Mouse (Mus musculus): ENCODE results near the gene Adm2. TPM values are rescaled to one million over a fixed set of nuclear protein-coding genes. Genes with fewer than 3 reads are reported as not detected.
A peak's percentile ranks its signal among the peaks of the same experiment; 100 is the strongest.

The Adm2 gene
- total RNA-seq, 2 experiments from 2014 or later, result not detected

DNA sequence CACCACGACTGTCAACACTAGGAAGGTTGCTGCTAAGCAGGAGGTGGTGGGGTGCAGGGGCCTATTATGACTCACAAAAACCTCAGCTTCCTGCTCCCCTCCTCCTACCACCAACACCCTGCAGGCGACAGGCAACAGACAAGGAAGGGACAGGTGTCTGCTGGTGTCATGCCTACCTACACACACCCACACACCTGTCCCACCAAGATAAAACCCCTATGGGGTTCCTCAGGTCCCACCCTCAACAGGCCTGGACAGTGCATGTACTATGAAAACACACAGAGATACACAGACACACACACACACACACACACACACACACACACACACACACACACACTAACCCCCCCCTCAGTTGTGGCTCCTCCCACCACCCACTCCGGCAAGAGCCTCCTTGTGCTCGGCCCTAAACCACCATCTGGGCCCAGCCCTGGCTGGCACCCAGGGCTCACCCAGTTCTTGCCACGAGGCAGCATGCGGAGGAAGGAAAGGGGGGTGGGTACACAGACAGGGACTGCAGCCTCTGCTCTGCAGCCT lies 12.5 kb upstream of the Adm2 start:
- peak; percentile 71 to 83 for DNase-seq (ENCODE audit: low spot score in 2 of 2)

DNA sequence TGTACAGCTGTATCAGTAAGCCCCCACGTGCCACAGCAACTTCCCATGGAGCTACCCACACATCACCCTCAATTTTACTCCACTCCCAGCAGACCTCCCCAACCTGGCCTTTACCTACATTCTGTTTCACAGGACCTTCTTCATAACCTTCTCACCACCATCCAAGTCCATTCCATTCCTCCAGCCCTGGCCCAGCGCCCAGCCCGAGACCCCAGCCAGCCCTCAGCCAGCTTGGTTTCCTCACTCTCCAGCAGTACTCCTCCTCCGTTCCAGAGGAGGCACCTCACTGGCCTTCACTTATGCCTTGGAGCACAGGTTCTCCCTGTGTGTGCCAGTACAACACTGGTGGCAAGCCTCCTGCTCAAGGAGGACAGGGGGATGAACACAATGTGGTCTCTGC lies 9.2 kb upstream of the Adm2 start:
- no peak for DNase-seq (ENCODE audit: low spot score in 2 of 2)

DNA sequence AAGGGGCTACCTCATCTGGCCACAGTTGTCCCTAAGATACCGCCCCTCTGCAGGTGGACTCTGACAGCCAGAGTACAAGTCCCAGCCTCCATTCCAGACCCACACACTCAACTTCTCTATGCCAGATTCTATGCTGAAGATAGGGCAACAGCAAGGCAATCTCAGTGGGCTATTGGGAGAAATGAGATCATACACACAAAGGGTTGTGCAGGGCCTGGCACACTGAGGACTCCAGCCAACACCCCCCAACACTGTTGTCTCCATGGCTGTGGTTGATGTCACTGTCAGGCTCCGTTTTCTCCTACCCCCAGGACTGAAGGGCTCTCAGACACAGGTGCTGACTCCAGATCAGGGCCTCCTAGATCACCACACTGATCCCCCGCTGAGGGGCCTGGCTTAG lies 8.4 kb upstream of the Adm2 start:
- DNase-seq (ENCODE audit: low spot score in 2 of 2), result no peak

DNA sequence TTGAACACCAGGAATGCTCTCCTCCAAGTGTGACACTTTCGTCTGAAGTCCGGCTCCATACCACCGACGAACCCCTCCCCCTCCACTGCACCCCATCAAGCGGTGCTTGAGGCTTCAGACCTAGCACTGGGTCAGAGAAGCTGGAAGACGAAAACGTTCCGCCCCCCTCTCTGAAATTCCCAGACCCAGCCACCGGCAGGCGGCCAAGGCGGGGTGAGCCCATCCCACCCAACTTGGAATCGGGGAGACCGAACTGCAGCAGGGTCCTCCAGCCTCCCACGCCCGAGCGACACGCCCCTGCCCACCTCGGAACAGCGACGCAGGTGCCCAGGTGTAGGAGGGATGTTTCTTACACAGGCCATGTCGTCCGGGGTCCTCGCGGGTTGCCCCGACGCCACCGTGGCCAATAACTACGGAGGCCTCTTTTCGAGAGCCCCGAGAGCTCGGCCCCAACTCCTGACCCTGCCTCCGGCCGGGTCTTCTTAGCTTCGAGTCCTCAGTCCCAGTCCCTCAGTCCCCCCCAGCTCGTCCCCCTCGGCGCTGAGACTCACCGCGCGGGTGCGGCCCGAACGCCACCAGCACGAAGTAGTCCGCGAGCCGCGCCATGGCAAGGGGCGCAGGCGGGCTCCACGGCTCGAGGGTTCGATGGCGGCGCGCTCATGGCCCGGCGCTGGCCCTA lies 7.9 kb upstream of the Adm2 start:
- no peak for DNase-seq (ENCODE audit: low spot score in 2 of 2)

DNA sequence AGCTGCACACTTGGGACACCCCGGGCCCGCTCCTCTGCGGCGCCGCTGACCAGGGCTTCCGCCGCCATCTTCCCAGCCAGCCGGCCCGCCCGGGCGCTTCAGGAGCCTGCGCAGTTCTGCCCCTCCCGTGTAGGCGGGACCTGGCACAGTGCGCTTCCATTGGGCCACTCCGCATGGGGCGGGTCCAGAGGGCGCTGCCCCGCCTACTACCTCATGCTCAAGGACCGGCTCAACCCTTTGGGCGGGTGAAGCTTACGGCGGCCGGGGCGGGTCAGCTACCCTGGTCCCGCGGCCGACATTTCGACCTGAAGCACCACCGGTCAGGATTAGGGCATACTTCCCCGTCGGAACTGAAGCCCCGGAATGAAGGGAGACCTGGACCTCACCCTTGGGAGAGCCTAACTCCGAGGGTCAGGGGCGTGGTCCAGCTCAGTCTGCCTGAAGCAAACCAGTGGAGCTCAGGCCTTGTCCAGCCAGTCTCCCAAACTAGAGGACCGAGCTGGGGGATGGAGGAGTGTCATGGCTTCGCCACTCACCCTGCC lies 7.3 kb upstream of the Adm2 start, which contains the start of gene Sbf1:
Gene Sbf1 (minus strand): TSS at position 122 of the 542 bp plus-strand sequence.
- peak; percentile 97 to 98 for DNase-seq (ENCODE audit: low spot score in 2 of 2)

DNA sequence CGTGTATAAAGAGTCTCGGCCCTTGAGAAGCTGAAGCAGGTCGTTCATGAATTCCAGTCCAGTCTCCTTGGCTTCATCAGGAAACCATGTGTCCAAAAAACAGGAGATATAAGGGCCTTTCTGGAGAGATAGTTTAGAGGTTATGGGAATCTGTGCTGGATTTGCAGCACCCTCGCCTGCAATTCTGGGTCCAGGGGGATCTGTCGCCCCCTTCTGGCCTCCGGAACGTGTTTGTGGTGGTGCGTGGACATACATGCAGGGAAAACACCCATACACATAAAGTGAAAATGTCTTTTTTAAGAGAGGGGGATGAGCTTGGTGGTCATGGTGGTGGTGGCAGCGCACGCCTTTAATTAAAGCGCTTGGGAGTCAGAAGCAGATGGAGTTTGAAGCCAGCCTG lies 6.4 kb upstream of the Adm2 start:
- no peak for DNase-seq (ENCODE audit: low spot score in 2 of 2)

DNA sequence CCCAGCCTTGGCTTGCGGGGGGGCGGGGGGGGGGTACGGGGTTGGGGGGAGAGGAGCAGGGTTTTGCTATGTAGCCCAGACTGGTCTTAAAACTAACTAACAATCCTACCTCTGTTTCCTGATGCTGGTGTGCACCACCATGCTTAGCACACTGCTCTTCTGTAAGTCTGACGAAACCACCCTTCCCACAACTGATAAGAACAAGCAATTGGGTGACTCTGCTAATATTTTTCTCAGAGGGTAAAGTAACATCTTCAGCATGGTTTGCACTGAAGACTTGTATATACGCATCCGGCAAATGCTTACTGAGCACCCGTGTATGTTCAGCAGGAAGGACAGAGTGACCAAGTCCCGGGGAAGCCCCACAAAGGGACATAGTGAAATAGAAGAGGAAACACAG lies 1.3 kb upstream of the Adm2 start:
- DNase-seq (ENCODE audit: low spot score in 2 of 2), result no peak

DNA sequence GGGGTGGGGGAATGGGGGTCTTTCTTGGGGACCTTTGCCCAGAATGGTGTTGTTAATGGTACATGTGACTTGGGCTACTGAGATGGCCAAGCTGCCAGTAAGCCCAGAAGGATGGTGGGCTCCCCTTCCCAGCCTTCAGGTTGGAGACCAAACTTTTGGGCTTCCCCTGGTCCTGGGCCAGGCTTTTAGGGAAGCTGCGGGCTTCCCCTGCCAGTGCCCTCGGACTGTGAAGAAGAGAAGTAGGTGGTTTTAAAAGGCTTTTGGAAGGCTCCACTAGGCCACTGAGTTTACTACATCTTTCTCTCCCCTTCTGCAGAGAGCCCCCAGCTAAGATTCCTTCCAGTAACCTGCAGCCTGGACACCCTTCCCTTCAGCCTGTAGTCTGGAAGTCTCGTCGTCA lies 1.1 kb downstream of the Adm2 start:
- no peak for DNase-seq (ENCODE audit: low spot score in 2 of 2)

DNA sequence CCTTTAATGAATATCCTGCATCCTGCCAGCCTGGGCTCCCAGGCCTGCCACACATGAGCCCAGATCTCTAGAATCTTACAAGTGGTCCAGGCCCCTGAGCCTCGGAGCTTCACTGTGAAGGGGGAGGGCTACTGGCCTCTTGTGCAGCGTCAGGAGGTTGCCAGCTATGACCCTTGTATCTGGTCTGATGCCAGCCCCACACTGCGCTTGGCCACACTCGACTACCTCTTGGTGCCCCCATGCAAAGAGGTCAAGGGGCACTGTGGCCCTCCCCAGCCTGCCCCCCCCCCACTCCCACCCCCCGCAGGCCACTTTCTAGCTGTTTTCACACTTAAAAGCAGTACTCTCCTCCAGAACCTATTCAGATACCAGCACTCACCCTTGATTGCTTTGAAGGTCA lies 3.9 kb downstream of the Adm2 start:
- no peak for DNase-seq (ENCODE audit: low spot score in 2 of 2)

DNA sequence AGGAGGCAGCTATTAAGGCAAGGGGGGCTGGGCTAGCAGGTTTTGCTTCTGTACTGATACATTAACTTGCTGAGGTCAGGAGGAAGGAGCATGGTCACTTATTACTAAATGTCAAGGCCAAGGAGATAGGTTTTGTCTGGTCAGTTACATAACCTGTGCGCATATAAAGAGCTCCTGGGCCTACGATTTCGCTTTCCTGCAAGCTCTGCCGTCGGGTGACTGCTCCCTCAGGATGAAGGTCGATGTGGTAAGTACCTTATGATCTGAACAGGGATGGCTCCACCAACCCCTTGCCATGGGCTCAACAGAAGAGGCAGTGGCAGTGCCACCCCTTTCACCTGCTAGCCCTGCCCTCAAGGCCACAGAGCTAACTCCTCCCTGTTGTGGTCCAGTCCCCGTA lies 11.8 kb downstream of the Adm2 start, which contains the start of gene Miox:
Gene Miox (plus strand): TSS at position 128 of the 400 bp plus-strand sequence.
- DNase-seq (ENCODE audit: low spot score in 2 of 2), result no peak

DNA sequence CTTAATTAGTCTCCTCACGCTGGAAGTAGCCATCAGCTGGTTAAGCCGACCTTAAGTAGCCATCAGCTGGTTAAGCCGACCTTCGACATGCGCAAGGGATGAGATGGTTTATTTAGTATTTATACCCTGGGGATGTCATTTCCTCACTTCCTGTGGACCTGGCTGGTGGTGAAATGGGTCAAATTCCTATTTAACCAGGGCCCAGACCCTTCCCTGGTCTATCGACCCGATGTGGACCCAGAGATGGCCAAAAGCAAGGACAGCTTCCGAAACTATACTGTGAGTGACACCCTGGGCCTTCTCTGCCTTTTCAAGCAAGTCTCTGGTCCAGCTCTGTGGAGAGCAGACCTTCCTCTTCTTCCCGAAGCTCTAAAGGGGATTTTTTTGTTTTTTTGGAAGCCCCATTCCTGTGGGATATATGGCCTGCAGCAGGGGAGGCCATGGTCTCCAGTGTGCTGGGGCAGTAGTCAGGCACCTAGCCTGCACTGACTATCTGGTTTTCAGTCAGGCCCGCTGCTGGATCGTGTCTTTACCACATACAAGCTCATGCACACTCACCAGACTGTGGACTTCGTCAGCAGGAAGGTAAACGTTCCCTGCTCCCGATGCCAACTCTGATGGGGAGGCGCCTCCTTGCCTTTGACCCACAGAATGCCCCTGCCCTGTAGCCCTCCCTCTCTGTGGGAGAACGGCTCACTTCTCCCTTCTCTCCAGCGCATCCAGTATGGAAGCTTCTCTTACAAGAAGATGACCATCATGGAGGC lies 12.4 kb downstream of the Adm2 start:
- no peak for DNase-seq (ENCODE audit: low spot score in 2 of 2)

DNA sequence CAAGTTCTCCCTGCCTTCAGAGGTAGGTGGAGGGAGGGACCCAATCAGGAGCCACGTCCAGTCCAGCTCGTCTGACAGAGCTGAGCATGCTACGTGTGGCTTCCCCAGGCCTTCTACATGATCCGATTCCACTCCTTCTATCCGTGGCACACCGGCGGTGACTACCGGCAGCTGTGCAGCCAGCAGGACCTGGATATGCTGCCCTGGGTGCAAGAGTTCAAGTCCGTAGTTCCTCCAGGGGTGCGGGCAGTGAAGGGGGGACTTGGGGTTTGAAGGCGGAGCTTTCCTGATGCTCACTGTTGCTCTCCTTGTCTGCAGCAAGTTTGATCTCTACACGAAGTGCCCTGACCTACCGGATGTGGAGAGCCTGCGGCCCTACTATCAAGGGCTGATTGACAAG lies 13.9 kb downstream of the Adm2 start:
- DNase-seq (ENCODE audit: low spot score in 2 of 2), result no peak

DNA sequence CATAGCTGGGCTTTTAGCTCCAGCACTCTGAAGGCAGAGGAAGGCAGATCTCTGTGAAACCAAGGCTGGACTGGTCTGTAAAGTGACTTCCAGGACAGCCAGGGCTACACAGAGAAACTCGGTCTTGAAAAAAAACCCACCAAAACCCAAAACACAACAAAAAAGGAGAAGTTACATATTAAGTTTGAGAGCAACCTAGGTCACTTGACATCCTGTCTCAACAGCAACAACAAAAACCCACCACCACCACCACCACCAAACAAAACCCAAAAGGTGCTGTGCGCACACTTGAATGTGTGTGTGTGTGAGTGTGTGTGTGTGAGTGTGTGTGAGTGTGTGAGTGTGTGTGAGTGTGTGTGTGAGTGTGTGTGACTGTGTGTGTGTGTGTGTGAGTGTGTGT lies 17.2 kb downstream of the Adm2 start:
- no peak for DNase-seq (ENCODE audit: low spot score in 2 of 2)

DNA sequence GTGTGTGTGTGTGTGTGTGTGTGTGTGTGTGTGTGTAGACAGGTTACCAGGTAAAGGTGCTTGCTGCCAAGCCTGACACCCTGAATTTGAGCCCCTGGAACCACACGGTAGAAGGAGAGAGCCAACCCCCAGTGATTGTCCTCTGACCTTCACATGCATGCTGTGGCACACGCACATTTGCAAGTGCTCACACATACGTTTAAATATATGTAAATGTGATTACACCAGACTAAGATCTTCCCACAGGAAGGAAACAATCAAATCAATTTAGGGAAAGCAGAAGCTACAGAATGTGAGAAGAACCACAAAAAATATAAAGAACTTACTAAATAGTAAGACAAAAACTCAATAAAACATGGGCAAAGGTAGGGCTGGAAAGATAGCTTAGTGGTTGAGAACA lies 17.6 kb downstream of the Adm2 start:
- no peak for DNase-seq (ENCODE audit: low spot score in 2 of 2)

DNA sequence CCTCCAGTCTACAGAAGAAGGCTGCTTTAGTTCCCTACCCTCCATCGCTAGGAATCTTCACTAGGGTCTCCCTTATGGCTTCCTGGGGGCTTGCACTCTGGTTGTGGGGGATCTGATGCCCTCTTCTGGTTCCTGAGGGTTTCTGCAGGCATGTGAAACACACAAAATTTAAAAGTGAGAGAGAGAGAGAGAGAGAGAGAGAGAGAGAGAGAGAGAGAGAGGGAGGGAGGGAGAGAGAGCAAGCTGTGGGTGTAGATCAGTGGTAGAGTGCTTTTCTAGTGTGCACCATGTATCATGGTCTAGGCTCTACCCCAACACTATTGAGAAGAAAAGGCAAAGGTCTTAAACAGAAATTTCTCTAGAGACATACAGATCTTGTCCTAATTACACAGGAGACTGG lies 19.2 kb downstream of the Adm2 start:
- no peak for DNase-seq (ENCODE audit: low spot score in 2 of 2)

DNA sequence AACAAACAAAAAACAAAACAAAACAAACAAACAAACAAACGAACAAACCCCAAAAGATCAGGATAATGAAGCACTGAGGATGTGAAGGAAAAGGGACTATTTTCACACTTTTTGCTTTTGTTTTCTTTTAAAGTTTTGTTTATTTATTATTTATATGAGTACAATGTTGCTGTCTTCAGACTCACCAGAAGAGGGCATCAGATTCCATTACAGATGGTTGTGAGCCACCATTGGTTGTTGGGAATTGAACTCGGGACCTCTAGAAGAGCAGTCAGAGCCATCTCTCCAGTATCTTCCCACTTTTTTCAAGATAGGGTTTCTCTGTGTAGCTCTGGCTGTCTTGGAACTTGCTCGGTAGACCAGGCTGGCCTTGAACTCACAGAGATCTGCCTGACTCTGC lies 20.8 kb downstream of the Adm2 start:
- DNase-seq (ENCODE audit: low spot score in 2 of 2), result no peak

DNA sequence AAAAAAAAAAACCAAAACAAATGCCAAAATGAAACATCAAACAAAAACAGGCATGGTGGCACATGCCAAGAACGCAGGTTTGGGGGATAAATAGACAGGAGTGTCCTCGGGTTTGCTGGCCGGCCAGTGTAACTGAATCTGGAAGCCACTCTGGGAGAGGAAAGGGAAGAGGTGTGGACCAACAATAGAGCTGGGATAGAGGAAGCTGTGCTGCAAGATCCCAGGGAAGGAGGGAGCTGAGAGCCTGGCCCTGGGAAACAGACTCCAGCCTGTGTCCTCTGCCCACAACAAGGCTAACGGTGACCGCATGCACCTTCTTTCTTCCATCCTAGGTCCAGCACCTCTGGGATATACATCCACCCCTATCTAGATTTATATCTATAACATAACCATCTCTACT lies 27.9 kb downstream of the Adm2 start:
- no peak for DNase-seq (ENCODE audit: low spot score in 2 of 2)

DNA sequence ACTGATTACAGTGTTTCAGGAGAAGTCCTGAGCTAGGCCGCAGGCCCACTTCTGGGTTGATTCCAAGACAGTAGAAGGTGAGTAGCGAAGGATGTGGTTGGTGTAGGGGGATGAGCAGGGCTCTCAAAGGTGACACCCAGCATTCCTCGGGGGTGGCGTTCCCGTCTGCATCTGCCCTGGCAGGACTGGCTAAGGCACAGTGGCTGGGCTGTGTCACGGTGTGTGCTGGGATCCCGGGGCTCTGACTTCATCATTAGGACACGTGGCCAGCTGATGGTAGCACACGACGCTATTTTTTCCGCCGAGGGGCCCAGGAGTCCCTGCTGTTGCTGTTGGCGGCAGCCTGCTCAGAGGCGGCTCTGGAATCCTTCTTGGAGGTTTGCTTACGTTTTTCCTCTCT lies 28.8 kb downstream of the Adm2 start:
- DNase-seq (ENCODE audit: low spot score in 2 of 2), result no peak

DNA sequence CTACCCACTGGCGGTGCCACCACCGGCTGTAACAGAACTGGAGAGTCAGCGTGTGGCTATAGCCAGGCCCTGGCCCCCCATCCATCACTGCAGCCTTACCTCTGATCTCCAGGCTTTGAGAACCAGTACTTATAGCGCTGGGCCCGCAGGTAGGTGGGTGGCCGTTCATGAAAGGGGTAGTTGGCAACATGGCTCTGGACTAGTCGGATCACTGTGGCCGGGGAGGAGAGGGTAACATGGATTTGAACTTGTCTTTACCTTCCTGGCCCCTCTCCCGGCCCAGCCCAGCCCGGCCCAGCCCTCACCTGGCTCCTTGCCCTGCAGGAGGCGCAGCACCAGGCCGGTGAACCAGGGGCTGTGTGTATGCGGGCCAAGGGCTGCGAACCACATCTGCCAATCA lies 29.5 kb downstream of the Adm2 start:
- no peak for DNase-seq (ENCODE audit: low spot score in 2 of 2)

DNA sequence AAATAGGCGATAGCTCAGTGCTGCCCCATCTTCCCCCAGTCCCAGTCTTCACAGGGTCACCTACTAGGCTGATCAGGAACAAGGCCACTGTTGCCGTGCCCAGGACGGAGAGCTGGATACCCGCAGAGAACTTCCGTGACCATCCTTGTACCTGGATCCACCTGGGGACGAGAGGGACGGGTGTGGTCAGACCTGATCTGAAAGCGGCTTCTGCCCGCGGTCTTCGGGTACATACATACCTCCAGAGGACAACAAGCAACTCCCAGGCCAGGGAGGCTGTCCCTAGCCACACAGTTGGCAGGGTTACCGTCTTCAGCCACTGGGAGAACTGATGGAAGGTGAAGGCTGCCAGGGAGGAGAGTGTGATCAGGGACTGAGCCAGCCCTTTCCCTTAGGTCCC lies 30.3 kb downstream of the Adm2 start:
- no peak for DNase-seq (ENCODE audit: low spot score in 2 of 2)

DNA sequence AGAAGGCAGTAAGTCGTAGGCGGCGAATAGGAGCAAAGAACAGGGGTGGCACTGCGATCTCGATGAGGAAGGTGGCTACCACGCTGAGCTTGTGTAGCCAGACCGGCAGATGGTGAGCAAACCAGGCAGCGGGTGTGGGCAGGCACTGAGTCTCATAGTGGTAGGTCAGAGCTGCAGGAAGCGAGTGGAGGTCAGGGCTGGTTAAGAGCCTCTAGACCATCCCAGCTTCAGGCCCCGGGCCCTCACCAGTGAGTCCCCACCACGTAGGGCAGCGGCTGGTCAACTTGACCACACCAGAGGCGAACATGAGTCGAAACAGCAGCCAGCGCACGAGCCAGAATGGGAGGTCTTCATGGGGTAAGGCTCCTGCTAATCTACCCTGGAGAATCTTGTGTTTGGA lies 31.3 kb downstream of the Adm2 start:
- no peak for DNase-seq (ENCODE audit: low spot score in 2 of 2)

DNA sequence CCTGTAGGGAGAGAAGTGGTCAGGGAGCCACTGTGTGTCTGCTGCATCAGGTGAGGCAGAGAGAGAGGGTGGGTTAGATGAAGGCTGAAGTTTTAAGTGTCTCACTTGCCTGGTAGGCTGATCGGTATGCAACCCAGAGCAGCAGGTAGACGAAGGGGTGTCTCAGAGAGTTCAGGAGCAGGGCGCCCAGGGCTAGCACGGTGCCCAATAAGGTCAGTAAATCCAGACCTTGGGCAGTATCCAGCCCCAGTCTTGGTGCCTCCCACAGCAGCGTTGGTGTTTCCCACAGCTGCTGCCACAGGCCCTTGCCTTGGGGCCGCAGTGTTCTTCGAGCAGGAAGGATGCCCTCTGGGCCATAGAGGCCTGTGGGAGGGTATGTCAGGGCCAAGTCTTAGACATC lies 31.9 kb downstream of the Adm2 start:
- no peak for DNase-seq (ENCODE audit: low spot score in 2 of 2)
